Mouse (Mus musculus) forebrain, embryonic 14.5 days (tissue): ENCODE measurements around the gene Wdr34. TPM values are rescaled to one million over a fixed set of nuclear protein-coding genes. Genes with fewer than 3 reads are reported as not detected.

Experiments
- ATAC-seq: fragments of 200-750 bp; cut with Nextera tagmentation; 2 replicates; pipeline ENCODE4 v1.8.0; 2017; ENCODE audit warnings: mild to moderate bottlenecking, moderate library complexity
- DNase-seq: peaks from one replicate; pipeline ENCODE4 v3.0.0-alpha.2; 2015; ENCODE audit warnings: low spot score
- H3K27ac ChIP-seq: fragments of 300-500 bp; sonication (generic); 2 replicates; pipeline ENCODE4 v1.5.1; 2014; ENCODE audit warnings: low read depth, mild to moderate bottlenecking, control low read depth, low read length, moderate library complexity
- H3K27me3 ChIP-seq: fragments of 300-500 bp; sonication (generic); replicated peaks from 2 replicates; pipeline ENCODE4 v1.6.1; 2014; ENCODE audit warnings: low read length, control low read depth, mixed read lengths; ENCODE audit not compliant: control insufficient read depth, insufficient read depth
- H3K36me3 ChIP-seq: fragments of 300-500 bp; sonication (generic); 2 replicates; pipeline ENCODE4 v1.6.1; 2014; ENCODE audit warnings: low read length, control low read depth; ENCODE audit not compliant: control insufficient read depth, insufficient read depth
- H3K4me1 ChIP-seq: fragments of 300-500 bp; sonication (generic); 2 replicates; pipeline ENCODE4 v1.6.1; 2014; ENCODE audit warnings: antibody characterized with exemption, low read length, control low read depth; ENCODE audit not compliant: control insufficient read depth, insufficient read depth
- H3K4me2 ChIP-seq: fragments of 300-500 bp; sonication (generic); 2 replicates; pipeline ENCODE4 v1.6.1; 2014; ENCODE audit warnings: mild to moderate bottlenecking, control low read depth, low read length
- H3K4me3 ChIP-seq: fragments of 300-500 bp; sonication (generic); 2 replicates; pipeline ENCODE4 v1.5.1; 2014; ENCODE audit warnings: low read depth, low read length, control low read depth
- H3K9ac ChIP-seq: fragments of 300-500 bp; sonication (generic); 2 replicates; pipeline ENCODE4 v1.6.1; 2014; ENCODE audit warnings: mild to moderate bottlenecking, low read length, control low read depth, moderate library complexity
- H3K9me3 ChIP-seq: fragments of 300-500 bp; sonication (generic); replicated peaks from 2 replicates; pipeline ENCODE4 v1.6.1; 2016; ENCODE audit warnings: low read length, control low read depth, mixed read lengths; ENCODE audit not compliant: control insufficient read depth
- WGBS: fragments of 180-500 bp; shearing (Covaris S2); extraction: QIAGEN DNeasy Blood & Tissue Kit; methylation state at CpG from one replicate; pipeline ENCODE4 v1.1.7; 2014; 5-methylcytosine and 5-hydroxymethylcytosine counted together
- polyA plus RNA-seq: library from polyadenylated mRNA; unstranded; fragments of >200 nt; fragmentation: Nextera tagmentation; extraction: Ambion mirVana; gene quantifications from 2 replicates; pipeline ENCODE4 v1.2.1, GENCODE M21; 2014

The Wdr34 gene
- 51.4 and 63.1 TPM in 2 replicates for polyA plus RNA-seq

- DNase-seq (peak; percentile 98), ATAC-seq (peak; percentile 96)
- peak within 1 kb of the TSS; percentile 74 for H3K9ac ChIP-seq
- peak within 1 kb of the TSS; percentile 93 for H3K27ac ChIP-seq
- no peaks in the 10 kb centered on the region for H3K27me3 ChIP-seq
- WGBS: 1% methylated on average over 54 of the region's 54 CpGs
- H3K4me3 ChIP-seq: peak within 1 kb of the TSS; percentile 60
- H3K9me3 ChIP-seq: no peaks in the 10 kb centered on the region
- H3K36me3 ChIP-seq: 0 out of 2 replicates have a peak, but pooled peaks cover 6% of the 10 kb centered on the region
- peaks cover 6% of the 10 kb centered on the region; the same call in 1 of the 2 replicates for H3K4me1 ChIP-seq
- peak within 1 kb of the TSS; percentile 63 for H3K4me2 ChIP-seq
Measured at GRCm38 (mm10) chr2:30048699-30049388, at the start of gene Wdr34. Wdr34 (minus strand) TSS chr2:30048881.

- ATAC-seq (no peak), DNase-seq (peak; percentile 61)
- Histone ChIP-seq H3K9me3 (no peaks in the 10 kb centered on the region), H3K27me3 (no peaks in the 10 kb centered on the region), H3K9ac (no peak overlapping the region), H3K4me2 (no peak overlapping the region), H3K27ac (no peak overlapping the region), H3K36me3 (peaks cover 41% of the 10 kb centered on the region), H3K4me1 (peaks cover 8% of the 10 kb centered on the region), H3K4me3 (no peak overlapping the region)
- WGBS: 87% methylated on average over 2 of the region's 2 CpGs
Measured at GRCm38 (mm10) chr2:30095882-30096527, 47.3 kb upstream of the Wdr34 start.

- Histone ChIP-seq H3K27me3 (no peaks in the 10 kb centered on the region), H3K27ac (0 out of 2 replicates have a peak overlapping the region, but pooled peaks have one; percentile 30), H3K36me3 (peaks cover 31% of the 10 kb centered on the region), H3K4me3 (peak overlapping the region; percentile 56), H3K9ac (peak overlapping the region; percentile 72), H3K4me1 (peaks cover 8% of the 10 kb centered on the region), H3K4me2 (peak overlapping the region; percentile 75), H3K9me3 (no peaks in the 10 kb centered on the region)
- WGBS: 2% methylated on average over 13 of the region's 13 CpGs
- DNase-seq (peak; percentile 17), ATAC-seq (no peak)
Measured at GRCm38 (mm10) chr2:30094208-30094588, 45.5 kb upstream of the Wdr34 start.

- peaks cover 25% of the 10 kb centered on the region for H3K36me3 ChIP-seq
- H3K27ac ChIP-seq: peak within 1 kb of the TSS; percentile 30; the same call in 1 of the 2 replicates
- under 1% methylated on average over 41 of the region's 51 CpGs for WGBS
- H3K27me3 ChIP-seq: no peaks in the 10 kb centered on the region
- H3K9me3 ChIP-seq: no peaks in the 10 kb centered on the region
- H3K4me3 ChIP-seq: peak within 1 kb of the TSS; percentile 56
- H3K9ac ChIP-seq: peak within 1 kb of the TSS; percentile 72
- peak within 1 kb of the TSS; percentile 75 for H3K4me2 ChIP-seq
- H3K4me1 ChIP-seq: peaks cover 8% of the 10 kb centered on the region
- ATAC-seq (peak; percentile 97), DNase-seq (peak; percentile 96)
Measured at GRCm38 (mm10) chr2:30093471-30094207, 45.0 kb upstream of the Wdr34 start, which contains the start of gene Zdhhc12. Zdhhc12 (minus strand) TSS chr2:30093648.

GRCm38 (mm10) chr2:30092280-30092918, 43.7 kb upstream of the Wdr34 start:
- peak overlapping the region; percentile 72; the same call in 1 of the 2 replicates for H3K9ac ChIP-seq
- peak overlapping the region; percentile 56 for H3K4me3 ChIP-seq
- H3K4me1 ChIP-seq: peaks cover 8% of the 10 kb centered on the region
- DNase-seq: no peak
- no peak overlapping the region for H3K27ac ChIP-seq
- H3K36me3 ChIP-seq: peaks cover 16% of the 10 kb centered on the region; the same call in 1 of the 2 replicates
- no peak for ATAC-seq
- peak overlapping the region; percentile 75 for H3K4me2 ChIP-seq
- WGBS: 49% methylated on average over 6 of the region's 6 CpGs
- no peaks in the 10 kb centered on the region for H3K9me3 ChIP-seq
- H3K27me3 ChIP-seq: no peaks in the 10 kb centered on the region

GRCm38 (mm10) chr2:30091521-30091920, 42.8 kb upstream of the Wdr34 start:
- H3K9me3 ChIP-seq: no peaks in the 10 kb centered on the region
- H3K27ac ChIP-seq: no peak overlapping the region
- no peak overlapping the region for H3K4me2 ChIP-seq
- H3K27me3 ChIP-seq: no peaks in the 10 kb centered on the region
- no peak for ATAC-seq
- 93% methylated on average over 12 of the region's 12 CpGs for WGBS
- no peak overlapping the region for H3K4me3 ChIP-seq
- H3K9ac ChIP-seq: no peak overlapping the region
- 0 out of 2 replicates have a peak, but pooled peaks cover 8% of the 10 kb centered on the region for H3K36me3 ChIP-seq
- H3K4me1 ChIP-seq: peaks cover 8% of the 10 kb centered on the region
- no peak for DNase-seq

GRCm38 (mm10) chr2:30087310-30087709, 38.6 kb upstream of the Wdr34 start:
- Histone ChIP-seq H3K4me1 (no peaks in the 10 kb centered on the region), H3K36me3 (0 out of 2 replicates have a peak, but pooled peaks cover 8% of the 10 kb centered on the region), H3K9me3 (no peaks in the 10 kb centered on the region), H3K27me3 (no peaks in the 10 kb centered on the region), H3K27ac (no peak overlapping the region), H3K4me2 (no peak overlapping the region), H3K4me3 (no peak overlapping the region), H3K9ac (no peak overlapping the region)
- ATAC-seq (no peak), DNase-seq (no peak)
- 94% methylated on average over 4 of the region's 4 CpGs for WGBS

- ATAC-seq: no peak
- no peak overlapping the region for H3K27ac ChIP-seq
- DNase-seq: peak; percentile 16
- H3K9me3 ChIP-seq: no peaks in the 10 kb centered on the region
- peak overlapping the region; percentile 2; the same call in 1 of the 2 replicates for H3K9ac ChIP-seq
- H3K4me2 ChIP-seq: peak overlapping the region; percentile 29
- H3K4me3 ChIP-seq: no peak overlapping the region; the same call in 1 of the 2 replicates
- H3K36me3 ChIP-seq: no peaks in the 10 kb centered on the region
- H3K4me1 ChIP-seq: no peaks in the 10 kb centered on the region
- no peaks in the 10 kb centered on the region for H3K27me3 ChIP-seq
- 10% methylated on average over 12 of the region's 12 CpGs for WGBS
Measured at GRCm38 (mm10) chr2:30084632-30085031, 36.0 kb upstream of the Wdr34 start.
